Mouse (Mus musculus): ENCODE measurements around the gene Gm9833. TPM values are rescaled to one million over a fixed set of nuclear protein-coding genes. Genes with fewer than 3 reads are reported as not detected.
"Not testable (repeated sequence)": the region's sequence is repeated elsewhere in the genome, so short reads cannot be mapped to it uniquely, and the experiment has no call there.

Gm9833 gene
- total RNA-seq (2021) = 10 to 100 TPM; 23.2 to 24.3 TPM

DNA sequence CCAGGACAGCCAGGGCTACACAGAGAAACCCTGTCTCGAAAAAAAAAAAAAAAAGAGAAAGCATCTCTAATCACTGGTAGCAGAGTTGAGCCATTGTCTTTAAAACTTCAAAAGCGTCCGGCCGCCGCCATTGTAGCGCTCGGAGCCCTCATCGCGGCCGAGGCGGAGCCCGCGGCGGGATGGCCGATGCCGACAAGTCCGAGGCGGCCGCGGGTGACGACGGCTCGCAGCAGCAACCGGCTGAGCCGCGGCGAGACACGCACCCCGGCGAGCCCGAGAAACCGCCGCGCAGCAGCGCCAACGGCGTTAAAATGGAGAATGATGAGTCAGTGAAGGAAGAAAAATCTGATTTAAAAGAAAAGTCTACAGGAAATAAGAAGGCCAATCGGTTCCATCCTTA lies at the start of gene Gm9833:
Gene Gm9833, plus strand, starts transcription at position 117 of the 400 bp plus-strand sequence.
- intact Hi-C loops (cut with DNase I); DNase-seq: not testable (repeated sequence)

DNA sequence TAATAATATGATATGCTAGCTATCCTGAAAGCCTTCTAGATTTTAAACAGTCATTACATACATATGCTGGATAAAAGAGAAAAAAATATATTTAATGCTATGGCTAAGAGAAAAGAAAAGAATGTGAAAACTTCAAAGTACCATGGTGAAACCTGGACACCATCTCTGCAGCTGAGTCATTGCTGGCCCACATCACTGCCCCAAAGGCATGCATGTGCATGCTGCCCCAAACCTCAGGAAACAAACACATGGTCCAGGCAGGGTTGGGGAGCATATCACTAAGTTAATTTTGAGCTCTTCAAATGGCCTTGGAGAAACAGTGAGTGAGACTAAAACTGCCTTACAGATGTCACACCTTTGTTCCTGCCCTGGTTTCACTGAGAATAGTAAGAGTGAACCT lies 17.8 kb upstream of the Gm9833 start:
- intact Hi-C loops (cut with DNase I) = no loop called here
- no peak for DNase-seq

DNA sequence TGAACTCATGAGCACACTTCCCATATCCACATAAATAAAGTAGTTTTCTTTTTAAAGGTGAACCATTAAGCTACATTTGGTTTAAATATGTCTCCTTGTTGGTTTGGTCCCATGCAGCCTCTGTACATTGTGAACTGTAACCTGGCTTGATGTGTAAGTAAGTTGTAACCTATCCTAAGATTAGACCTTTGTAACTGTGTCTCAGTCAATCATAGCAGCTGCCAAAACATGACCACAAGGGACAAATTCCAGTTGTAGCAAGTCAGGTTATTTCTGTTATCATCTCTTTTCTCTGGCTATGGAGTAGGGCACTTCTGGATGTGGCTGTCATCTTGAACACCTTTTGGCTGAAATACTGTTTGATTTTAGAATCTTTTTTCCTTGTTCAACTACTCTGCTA lies 12.1 kb upstream of the Gm9833 start:
- no peak for DNase-seq
- intact Hi-C loops (cut with DNase I) = no loop called here

DNA sequence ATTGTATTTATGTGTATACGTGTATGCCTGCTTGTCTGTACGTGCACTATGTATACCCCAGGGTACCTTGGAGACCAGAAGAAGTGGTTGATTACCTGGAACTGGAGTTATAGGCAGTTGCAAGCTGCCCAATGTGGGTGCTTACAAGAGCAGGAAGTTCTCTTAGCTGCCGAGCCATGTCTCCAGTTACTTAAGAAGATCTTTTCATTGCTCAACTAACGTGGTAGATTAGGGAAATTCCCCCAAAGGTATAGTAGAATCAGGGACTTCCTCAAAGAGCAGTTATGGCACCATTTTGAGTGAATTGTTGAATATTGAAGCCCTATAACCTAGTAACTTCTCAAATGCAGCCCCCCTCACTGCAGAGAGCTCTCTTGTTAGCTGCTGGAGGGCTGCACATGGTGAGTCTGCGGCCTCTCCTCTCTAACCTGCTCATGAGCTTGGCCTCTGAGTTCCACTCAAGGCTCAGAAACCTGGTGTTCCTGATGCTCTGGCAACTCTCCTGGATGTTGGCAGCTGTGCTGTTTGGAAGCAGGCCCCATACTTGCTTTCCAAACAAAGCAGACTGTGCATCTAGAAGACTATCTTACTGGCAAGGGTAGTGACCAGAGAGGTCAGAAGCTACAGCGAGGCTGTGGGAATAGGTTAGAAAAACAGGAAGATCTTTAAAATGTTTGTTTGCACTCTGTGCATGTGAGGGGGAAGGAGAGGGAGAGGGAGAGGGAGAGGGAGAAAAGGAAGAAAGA lies 10.6 kb upstream of the Gm9833 start:
- DNase-seq = no peak
- intact Hi-C loops (cut with DNase I) = no loop called here

DNA sequence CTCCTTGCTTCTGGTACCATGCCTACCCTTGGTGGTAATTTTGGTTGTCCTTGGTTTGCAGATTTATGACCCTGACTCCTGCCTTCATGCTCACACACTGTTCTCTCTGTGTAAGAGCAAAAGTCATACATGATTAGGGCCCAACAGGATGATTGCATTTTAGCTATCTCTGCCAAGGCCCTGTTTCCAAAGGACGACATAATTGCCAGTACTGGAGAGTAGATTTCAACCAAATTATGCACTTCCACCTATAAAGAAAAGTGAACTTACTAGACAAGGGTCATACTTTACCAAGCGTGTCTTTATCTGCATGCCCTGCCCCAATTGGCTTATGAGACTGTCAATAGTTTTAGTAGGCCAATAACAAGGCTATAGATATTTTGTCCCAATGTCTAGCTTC lies 9.8 kb upstream of the Gm9833 start:
- intact Hi-C loops (cut with DNase I) = no loop called here
- no peak for DNase-seq

DNA sequence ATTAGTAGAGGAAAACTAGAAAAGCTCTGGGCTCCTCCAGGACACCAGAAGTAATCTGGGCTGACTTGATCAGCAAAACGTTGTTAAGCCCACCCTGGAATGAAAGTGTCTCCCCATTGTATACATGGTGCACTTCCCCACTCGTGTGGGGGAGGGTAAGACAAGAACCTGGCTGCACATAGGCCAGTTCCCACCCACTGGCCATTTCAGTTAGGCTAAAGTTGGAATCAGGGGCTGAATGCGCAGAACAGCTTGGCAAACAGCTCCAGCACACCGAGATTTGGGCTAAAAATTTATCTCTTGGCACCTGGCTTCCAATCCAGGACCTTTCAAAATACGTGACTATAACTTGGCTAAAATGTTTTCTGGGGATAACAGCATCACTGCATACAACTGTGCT lies 6.6 kb upstream of the Gm9833 start:
- DNase-seq = no peak
- intact Hi-C loops (cut with DNase I) = no loop called here

DNA sequence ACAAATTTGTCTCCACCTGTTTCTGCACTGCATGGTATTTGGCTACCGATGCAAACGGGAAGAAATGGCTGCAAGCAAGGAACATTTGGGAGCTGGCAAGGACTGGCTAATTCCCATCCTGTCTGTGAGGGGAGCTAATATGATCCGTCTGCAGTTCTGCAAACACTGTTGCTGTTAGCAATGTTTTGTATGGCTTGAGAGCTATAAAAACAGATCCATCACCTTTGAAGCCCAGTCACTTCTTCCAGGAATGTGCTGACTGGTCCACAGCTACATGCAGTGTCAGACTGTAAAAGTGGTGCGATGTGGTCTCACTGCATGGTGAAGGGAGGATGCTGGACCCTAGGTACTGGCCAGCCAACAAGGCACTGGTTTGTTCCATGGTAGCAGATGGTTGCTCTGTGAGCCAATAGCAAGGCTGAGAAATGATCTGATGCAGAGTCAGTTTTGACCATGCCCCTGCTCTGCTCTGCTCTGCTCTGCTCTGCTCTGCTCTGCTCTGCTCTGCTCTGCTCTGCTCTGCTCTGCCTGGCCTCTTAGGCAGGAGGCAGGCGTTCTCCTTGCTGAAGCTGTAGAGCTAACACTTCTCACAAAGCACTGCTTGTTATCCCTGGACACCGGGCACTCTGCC lies 5.9 kb upstream of the Gm9833 start:
- peak; percentile 51 for DNase-seq
- intact Hi-C loops (cut with DNase I) = no loop called here

DNA sequence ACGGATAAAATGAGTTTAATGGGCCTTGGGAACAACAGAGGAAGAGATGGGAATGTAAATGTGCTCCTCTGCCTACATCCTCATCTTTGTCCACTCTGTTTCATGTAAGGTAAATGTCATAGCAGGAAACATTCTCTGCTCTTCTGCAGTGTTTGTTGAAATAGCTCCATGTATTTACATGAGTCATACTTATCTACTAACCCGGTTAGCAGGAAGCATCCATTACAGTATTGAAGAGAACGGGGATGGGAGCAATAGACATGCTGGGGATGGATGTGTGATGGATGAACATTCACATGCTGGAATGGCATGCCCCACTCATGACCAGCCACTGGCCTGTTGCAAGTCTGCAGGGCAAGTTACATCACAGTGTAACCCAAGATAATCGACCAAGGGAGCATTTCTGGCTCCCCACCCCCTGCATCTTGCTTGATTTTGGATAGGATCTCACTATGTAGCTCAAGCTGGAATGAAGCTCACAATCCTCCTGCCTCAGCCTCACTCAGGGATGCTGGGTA lies 5.3 kb upstream of the Gm9833 start:
- intact Hi-C loops (cut with DNase I) = no loop called here

DNA sequence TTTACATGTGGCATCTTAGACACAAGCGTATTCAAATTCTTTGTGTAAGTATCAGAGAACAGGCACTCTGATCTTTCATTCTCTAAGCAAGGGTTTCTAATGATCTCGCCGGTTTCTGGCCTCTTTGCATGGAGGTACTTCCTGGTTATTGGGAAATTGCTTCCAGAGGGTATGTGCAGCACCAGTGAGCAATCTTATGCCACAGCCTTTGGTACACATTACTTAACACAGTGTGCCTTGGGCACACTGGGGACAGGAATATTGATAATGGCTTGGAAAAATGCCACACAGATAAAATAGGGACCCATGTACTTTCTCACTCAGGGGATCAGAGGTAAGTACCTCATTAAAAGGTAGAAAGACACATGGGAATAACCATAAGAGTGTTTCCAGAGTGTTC lies 3.8 kb upstream of the Gm9833 start:
- intact Hi-C loops (cut with DNase I) = no loop called here
- DNase-seq = no peak

More for the DNA sequence above, 5.3 kb upstream of the Gm9833 start:
- DNase-seq = no peak

DNA sequence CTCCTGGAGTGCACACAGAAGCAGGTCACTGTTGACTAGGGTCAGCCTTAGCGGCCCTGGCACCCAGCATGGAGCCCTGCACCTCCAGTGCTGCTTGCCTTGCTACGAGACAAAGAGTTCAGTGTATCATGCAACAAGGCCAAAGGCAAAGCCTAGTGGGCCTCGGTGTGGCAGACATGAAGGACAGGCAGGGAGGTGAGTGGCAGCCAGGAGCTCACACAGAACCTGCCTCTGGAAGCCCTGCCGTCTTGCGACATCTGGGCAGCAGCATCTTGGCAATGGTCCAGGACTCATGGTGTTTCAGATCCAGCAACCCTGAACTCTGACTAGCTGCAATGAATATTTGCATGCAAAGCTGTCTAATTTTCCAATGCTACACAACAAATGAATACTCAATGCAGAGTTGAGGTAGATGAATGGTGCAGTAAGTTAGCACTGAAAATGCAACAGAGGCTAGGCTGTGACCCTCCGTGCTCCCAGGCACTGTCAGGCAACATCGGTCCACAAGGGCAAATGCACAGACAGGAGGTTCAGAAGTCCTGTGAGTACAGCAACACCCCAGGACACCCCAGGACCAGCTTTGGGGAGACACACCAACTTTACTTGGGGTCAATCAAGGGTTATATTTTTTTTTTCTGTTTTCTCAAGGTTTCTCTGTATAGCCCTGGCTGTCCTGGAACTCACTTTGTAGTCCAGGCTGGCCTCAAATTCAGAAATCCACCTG lies 2.4 kb upstream of the Gm9833 start:
- DNase-seq = no peak
- intact Hi-C loops (cut with DNase I) = no loop called here

DNA sequence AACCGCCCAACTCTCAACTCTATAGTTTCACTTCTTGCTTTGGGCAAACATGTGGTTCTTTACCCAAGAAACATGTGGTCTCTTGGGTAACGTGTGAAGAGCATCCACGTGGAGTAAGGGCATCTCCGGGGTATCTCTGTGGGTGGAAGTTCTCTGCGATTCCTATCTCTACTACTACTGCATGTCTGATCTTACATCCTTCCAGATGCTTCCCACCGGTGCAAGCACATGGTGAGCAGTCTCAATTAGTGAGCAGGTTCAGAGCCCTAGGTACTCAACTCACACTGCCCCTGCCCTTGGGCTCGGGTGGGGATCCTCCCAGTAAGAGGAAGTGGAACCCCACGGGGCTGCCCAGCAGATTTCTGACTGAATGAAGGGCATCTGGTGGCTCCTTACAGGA lies 399 bp upstream of the Gm9833 start:
- intact Hi-C loops (cut with DNase I) = no loop called here
- DNase-seq = no peak

DNA sequence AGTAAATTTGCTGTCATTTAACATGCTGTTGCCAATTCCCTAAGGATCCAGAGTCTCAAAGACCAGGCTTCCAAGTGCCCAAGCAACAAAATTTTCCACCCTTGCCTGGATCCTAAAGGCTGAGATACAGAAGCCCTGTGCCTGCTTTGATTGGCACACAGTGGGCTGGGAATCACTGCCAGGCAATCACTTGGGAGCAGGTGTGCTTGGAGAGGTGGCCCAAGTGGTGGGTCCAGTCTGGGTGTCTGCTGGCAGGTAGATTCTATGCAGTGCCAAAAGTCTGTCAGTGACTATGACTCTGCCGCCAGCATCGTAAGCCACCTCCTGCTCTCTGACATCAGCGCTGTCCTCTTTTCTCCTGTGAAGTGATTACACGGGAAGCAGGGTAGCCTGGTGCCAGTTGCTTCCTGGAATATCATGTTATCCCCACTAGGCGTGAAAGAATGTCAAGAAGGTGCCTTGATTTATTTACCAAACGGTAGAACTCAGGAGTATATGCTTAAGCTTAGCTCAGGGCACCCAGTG lies 3.8 kb downstream of the Gm9833 start:
- peak; percentile 62 for DNase-seq
- intact Hi-C loops (cut with DNase I) = no loop called here

DNA sequence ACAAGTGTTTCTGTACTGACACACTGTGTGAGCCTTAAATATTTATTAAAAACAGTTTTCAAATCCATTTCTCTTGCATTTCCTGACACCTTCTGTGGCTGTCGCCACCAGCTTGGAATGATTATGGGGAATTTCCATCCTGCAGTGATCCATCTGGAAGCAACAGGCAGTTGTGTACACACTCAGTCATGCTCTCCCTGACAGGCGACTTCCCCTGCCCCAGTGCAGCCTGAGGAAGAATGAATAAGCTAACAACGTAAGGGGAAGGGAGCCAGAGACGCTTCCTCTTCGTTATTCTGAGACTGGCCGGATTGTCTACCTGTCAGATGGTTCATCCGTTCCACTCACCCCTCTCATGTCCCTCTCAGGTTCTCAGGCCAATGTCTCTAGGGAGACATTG lies 4.6 kb downstream of the Gm9833 start:
- DNase-seq = no peak
- intact Hi-C loops (cut with DNase I) = no loop called here

DNA sequence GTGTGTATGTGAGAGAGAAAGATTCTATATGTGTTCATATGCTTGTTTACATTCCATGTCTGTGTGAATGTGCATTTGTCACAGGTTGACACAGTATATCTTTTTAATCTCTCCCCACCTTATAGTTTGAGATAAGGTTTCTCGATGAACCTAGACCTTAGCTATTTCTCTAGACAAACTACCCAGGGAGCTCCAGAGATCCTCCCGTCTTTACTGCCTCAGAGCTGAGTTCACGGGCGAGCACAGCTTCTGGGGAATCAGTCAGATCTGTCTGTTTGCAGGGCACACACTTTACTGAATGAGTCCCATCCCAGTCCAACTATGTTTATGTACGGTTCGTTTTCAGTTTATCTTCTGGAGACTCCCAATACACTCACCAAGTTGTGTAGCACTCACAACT lies 5.0 kb downstream of the Gm9833 start:
- DNase-seq = no peak
- intact Hi-C loops (cut with DNase I) = no loop called here

DNA sequence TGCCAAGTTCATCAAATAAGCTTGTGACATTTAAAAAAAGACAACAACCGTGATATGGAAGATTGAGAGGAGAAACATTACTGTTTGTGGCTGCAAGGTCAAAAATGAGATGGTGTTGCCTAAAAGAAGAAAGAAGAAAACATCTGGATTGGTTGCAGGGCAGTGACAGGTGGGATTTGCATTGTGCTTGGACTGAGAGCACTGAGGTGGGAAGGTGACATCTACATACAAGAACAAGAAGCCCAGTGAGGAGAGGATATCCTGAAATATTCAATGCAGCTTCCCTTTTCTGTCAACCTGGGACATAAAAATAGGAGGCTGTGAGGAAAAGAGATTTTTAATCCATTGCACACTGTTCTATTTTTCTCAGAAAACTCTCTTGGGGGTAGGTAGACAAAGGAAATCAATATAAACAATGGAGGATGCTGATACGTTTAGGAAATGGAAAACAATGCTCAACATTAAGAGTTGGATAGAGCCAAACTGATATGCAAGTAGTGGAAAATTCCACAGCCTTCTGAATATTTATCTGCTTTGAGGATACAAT lies 7.2 kb downstream of the Gm9833 start:
- no peak for DNase-seq
- intact Hi-C loops (cut with DNase I) = no loop called here

DNA sequence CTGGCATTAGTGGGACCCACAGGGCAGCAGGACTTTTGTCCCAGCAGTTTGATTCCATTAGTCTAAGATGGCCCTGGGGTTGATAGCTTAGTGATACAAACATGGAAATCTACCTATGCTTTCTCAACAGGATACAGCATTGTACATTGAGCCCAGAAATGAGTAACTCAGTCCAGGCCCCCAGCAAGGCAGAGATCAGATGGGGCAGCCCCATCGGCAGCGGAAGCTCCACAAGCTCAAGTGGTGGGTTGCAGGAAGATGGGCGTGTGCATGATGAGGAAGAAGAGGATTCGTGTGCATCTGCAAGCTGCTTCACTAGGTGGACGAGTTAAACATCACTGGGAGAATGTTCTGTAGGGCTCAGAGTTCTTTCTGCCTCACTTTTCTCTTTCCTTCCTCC lies 11.8 kb downstream of the Gm9833 start:
- intact Hi-C loops (cut with DNase I) = no loop called here

DNA sequence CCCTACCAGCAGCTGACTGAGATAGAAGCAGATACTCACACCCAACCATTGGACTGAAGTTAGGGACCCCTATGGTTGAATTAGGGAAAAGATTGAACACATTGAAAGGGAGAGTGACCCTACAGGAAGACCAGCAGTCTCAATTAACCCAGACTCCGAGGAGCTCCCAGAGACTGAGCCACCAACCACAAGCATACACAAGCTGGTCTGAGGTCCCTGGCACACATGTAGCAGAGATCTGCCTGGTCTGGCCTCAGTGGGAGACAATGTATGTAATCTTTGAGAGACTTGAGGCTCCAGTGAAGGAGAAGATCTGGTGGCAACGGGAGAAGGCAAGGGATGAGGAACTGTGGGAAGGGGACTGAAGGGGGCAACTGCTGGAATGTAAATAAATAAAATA lies 23.7 kb downstream of the Gm9833 start:
- intact Hi-C loops (cut with DNase I) = no loop called here
- DNase-seq = no peak

More for the DNA sequence above, 11.8 kb downstream of the Gm9833 start:
- no peak for DNase-seq

DNA sequence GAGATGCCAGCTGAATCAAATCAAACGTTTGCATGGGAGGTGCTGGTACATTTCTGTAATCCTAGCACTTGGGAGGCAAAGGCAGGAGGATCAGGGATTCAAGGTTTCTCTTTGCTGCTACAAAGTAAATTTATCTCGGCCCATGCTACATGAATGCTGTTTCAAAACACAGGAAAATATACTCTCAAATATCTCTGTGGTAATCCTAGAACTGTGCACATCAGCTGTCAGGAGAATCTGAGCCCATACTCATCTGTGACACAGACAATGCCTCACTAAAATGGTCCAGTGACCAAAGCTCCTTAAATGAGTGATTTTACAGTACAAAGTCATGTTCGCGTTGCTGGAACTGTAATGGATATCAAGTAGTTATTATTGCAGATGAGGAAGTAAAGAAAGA lies 24.3 kb downstream of the Gm9833 start:
- intact Hi-C loops (cut with DNase I) = no loop called here
- DNase-seq = no peak

DNA sequence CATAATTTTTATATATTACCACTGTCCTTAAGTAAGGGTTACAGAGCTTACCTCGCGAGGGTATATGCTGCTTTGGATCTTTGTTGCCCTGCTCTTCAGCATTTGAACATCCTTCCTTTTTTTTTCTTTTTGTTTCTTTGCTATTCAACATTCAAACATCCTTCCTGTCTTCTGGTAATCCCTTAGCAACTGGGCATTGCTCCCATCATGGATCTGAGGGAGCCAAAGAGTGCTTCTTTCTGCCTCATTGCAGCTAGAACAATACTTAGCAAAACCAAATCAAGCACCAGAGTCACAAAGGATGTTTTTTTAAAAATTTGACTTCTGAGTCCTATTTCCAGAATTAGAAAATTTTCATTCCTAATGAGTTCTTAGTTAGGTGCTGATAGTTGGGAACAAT lies 24.8 kb downstream of the Gm9833 start:
- intact Hi-C loops (cut with DNase I) = no loop called here
- peak; percentile 29 for DNase-seq

DNA sequence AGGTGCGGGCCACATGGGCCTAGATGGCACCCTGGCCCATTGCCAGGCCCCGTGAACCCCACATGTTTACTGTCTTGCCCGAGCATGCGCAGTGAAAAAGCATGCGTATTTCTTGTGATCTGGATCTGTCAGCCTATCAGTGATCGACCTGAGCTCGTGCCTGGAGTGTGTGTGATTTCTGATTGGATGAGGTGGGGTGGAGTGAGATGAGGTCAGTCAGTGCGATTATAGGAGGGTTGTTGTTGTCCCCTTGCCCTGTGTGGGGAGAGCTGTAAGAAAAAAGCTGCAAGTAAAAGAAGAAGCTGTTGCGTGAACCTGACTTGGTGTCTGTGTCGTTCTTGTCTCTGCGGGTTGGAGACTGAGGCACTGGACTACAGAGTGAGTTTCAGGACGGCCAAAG lies 28.6 kb downstream of the Gm9833 start:
- intact Hi-C loops (cut with DNase I) = no loop called here
- no peak for DNase-seq

DNA sequence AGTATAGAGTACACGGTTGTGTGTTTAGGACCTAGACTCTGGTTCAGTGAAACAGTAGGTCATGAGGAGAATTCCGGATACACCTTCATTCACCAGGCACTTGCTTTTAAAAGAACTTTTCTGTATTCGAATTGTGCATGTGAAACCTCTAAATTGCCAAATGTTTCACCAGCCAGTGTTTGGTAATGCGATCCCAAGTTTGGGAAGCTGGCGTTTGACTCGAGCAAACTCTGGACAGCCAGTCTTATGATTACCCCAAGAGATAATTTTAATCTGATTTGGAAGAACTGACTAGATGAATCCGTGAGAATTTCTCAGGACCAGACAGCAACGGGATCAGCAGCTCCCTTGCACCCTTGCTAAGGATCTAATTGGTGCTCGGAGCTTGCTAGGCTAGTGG lies 33.3 kb downstream of the Gm9833 start:
- DNase-seq = no peak
- intact Hi-C loops (cut with DNase I) = no loop called here

Data from left cerebral cortex, postnatal 4 days (tissue).